Mouse (Mus musculus): ENCODE measurements at regions not wholly inside any gene's neighbourhood (a gene's known extent, or its start where the extent isn't known, plus 50 kb on each side); places are given as distances from the start of the nearest gene placed in this dataset.

DNA sequence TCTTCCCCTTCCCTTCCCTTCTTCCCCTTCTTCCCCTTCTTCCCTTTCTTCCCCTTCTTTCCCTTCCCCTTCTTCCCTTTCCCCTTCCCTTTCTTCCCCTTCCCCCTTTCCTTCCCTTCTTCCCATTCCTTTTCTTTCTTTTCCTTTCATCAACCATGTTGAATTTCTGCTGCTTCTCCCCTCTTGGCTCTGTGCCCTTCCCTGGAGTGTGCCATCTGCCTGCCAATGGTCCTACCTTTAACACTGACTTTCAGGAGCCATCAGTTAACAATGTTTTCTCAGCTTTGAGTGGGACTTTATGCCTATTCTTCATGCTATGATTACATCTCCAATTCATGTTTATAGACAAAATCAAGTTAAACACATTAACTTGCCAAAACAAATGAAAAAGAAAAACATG is 401.8 kb upstream of the Pcdh7 start:
- no peak for DNase-seq (ENCODE audit: extremely low spot score in 1 of 2, low spot score in 1 of 2)

DNA sequence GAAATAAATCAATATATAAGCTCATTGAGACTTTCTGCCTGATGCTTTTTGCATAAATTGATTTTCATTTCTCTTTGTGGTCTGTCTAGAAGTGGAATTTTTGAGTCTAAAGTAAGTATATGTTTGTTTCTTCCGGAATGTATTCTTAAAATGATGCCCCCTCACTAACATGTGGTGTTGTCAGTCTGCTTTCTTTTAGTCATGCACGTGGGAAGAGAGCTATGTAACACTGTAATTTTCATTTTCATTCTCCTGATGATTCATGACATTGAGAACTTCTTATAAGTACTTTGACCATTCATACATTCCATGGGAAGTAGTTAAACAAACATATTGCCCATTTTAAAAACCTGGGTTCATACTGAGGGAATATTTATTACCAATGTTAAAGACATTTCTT is 397.7 kb upstream of the Pcdh7 start:
- peak in 1 of 2 experiments; percentile 22 for DNase-seq (ENCODE audit: extremely low spot score in 1 of 2, low spot score in 1 of 2)

DNA sequence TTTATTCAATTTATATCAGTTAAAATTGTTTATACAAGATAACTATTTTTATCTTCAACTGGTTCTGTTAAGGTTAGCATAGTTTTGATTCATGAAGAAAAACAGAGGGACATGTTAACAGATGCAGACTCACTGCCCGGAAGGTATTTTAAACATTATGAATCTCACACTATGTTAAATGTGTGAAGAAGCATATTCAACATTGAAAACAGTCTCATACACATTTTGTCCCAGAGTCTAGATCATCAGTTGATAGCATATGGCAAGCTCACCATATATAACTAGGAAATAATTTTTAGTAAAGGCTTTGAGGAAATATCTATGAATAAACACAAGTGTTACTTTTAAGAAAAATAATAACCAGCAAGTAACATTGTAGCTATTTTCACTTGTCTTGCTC is 382.1 kb upstream of the Pcdh7 start:
- DNase-seq (ENCODE audit: extremely low spot score in 1 of 2, low spot score in 1 of 2), result peak; percentile 4 to 13

Measured in frontal cortex, adult 2 months (tissue).